Mouse (Mus musculus) embryonic fibroblast, embryonic 13.5 days (primary cell): Measurements from ENCODE around the gene AI413582. TPM values are rescaled to one million over a fixed set of nuclear protein-coding genes. Genes with fewer than 3 reads are reported as not detected.

Experiments used
- H3K27ac ChIP-seq: 2 replicates; pipeline ENCODE4 v1.5.1; 2012; ENCODE audit warnings: low read length, control low read depth, inconsistent platforms; ENCODE audit not compliant: insufficient read depth
- H3K4me1 ChIP-seq: 2 replicates; pipeline ENCODE4 v1.6.1; 2011; ENCODE audit warnings: low read length; ENCODE audit not compliant: control insufficient read depth, insufficient read depth
- H3K4me3 ChIP-seq: 2 replicates; pipeline ENCODE4 v1.5.1; 2011; ENCODE audit warnings: mild to moderate bottlenecking, control low read depth, low read length; ENCODE audit not compliant: insufficient read depth
- CTCF ChIP-seq: IDR thresholded peaks from 2 replicates; pipeline ENCODE4 v1.5.1; 2011; ENCODE audit warnings: mild to moderate bottlenecking, control low read depth, low read length, moderate library complexity, borderline replicate concordance; ENCODE audit not compliant: insufficient read depth
- POLR2A ChIP-seq: IDR thresholded peaks from 2 replicates; pipeline ENCODE4 v1.6.1; 2011; ENCODE audit warnings: low read depth, mild to moderate bottlenecking, control low read depth, low read length, moderate library complexity
- polyA plus RNA-seq: library from polyadenylated mRNA; stranded (reverse); fragments of >200 nt; gene quantifications from 2 replicates; pipeline ENCODE4 v1.2.4, GENCODE M21; 2011; ENCODE audit warnings: low read depth; ENCODE audit not compliant: missing spikeins, insufficient read length

Gene AI413582
- polyA plus RNA-seq, 1 experiment, result 15.6 TPM

GRCm38 (mm10) chr17:27546574-27547085 is 18.9 kb downstream of the AI413582 start:
- H3K27ac ChIP-seq, result peak overlapping the region; percentile 29; the same call in 1 of the 2 replicates
- no peak for TF ChIP-seq POLR2A
- TF ChIP-seq CTCF, result no peak
- H3K4me3 ChIP-seq, result no peak overlapping the region
- peaks cover 15% of the 10 kb centered on the region; the same call in 1 of the 2 replicates for H3K4me1 ChIP-seq

DNA sequence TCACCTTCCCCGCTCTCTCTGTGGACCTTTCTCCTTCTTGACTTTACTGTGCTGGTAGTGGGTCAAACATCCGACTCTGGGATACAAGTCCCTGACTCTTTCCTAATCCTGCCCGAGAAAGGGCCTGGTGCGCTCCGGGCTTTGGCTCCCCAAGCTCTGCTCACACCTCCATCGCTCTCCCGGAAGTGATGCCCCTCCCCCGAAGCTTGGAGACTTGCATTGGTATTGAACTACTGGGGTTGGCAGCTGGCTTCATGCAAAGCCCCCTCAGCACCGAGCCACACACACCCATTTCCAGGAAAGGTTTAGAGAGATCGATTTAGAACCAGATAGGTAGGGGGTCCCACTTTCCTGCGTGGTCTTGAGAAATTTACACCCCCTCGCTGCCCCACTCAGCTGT is 19.6 kb downstream of the AI413582 start:
- Histone ChIP-seq H3K4me3 (no peak overlapping the region), H3K27ac (no peak overlapping the region), H3K4me1 (peaks cover 15% of the 10 kb centered on the region; the same call in 1 of the 2 replicates)
- TF ChIP-seq POLR2A (no peak), CTCF (no peak)

DNA sequence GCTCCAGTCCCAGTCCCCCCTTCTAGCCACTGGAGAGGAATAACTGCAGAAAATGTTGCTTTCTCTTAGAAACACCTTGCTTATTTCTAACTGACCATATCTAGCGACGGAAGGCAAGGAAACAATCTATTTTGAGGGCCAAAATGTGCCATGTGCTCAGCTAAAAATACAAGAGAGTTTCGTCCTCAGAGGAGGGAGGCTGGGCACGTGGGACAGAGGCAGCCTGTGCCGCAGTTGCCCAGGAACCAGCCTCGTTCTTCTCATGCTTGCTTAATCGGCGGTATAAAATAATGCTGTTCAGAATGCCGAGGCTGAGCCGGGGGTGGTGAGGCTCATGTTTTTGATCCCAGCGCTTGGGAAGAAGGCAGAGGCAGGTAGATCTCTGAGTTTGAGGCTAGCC is 21.0 kb downstream of the AI413582 start:
- peaks cover 15% of the 10 kb centered on the region; the same call in 1 of the 2 replicates for H3K4me1 ChIP-seq

DNA sequence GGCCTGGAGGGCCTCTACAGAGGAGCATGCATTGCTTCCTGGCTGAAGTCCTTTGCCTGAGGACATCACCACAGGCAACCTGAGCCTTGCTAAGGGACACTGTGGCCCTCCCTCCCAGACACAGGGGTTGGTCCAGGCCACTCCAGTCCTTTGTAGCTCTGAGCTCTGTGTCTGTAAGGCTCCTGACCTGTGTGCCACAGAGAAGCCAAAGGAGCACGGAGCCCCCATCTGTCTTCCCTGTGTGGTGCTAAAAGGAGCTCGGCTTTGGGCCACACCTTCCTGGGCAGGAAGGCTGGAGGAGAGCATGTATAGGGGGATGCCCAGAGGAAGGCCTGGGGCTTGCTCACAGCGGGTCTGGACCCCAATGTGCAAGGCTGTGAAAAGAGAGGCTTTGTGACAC is 23.6 kb downstream of the AI413582 start:
- peaks cover 8% of the 10 kb centered on the region; the same call in 1 of the 2 replicates for H3K4me1 ChIP-seq
- H3K4me3 ChIP-seq, result no peak overlapping the region
- no peak overlapping the region for H3K27ac ChIP-seq
- TF ChIP-seq CTCF, result no peak
- TF ChIP-seq POLR2A, result no peak

More for the DNA sequence above, 21.0 kb downstream of the AI413582 start:
- H3K27ac ChIP-seq, result no peak overlapping the region
- no peak for TF ChIP-seq CTCF
- no peak for TF ChIP-seq POLR2A
- no peak overlapping the region for H3K4me3 ChIP-seq

DNA sequence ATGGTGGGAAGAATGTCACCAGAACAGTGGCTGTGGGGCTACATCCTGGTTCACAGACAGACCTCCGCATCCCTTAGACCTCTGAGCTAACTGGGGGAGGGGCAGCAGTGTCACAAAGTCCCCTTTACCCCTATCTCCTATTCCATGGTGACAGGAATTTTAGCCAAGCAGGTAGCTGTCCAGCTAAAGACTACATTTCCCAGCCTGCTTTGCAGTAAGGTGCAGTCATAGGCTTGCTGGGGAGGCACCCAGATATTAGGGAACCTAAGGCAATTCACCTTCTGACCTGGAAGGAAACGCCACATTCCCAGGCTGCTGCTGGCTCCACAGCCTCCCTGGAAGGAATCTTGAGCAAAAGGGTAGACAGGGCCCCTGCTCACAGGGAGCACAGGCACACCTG is 24.3 kb downstream of the AI413582 start:
- H3K4me3 ChIP-seq, result no peak overlapping the region
- no peak overlapping the region for H3K27ac ChIP-seq
- H3K4me1 ChIP-seq, result 0 out of 2 replicates have a peak, but pooled peaks cover 1% of the 10 kb centered on the region
- TF ChIP-seq CTCF, result no peak
- TF ChIP-seq POLR2A, result no peak

GRCm38 (mm10) chr17:27534718-27535117 is 30.8 kb downstream of the AI413582 start:
- no peak overlapping the region for H3K27ac ChIP-seq
- H3K4me3 ChIP-seq, result no peak overlapping the region
- TF ChIP-seq CTCF (peak; percentile 100), POLR2A (no peak)
- H3K4me1 ChIP-seq, result no peaks in the 10 kb centered on the region

- H3K27ac ChIP-seq, result no peak overlapping the region
- TF ChIP-seq POLR2A (no peak), CTCF (no peak)
- H3K4me1 ChIP-seq, result no peaks in the 10 kb centered on the region
Measured at GRCm38 (mm10) chr17:27533354-27533753, 32.2 kb downstream of the AI413582 start.

GRCm38 (mm10) chr17:27532095-27532494 is 33.5 kb downstream of the AI413582 start:
- no peak overlapping the region for H3K27ac ChIP-seq
- no peak overlapping the region for H3K4me3 ChIP-seq
- TF ChIP-seq CTCF (no peak), POLR2A (no peak)
- no peaks in the 10 kb centered on the region for H3K4me1 ChIP-seq

More at GRCm38 (mm10) chr17:27533354-27533753, 32.2 kb downstream of the AI413582 start:
- no peak overlapping the region for H3K4me3 ChIP-seq

DNA sequence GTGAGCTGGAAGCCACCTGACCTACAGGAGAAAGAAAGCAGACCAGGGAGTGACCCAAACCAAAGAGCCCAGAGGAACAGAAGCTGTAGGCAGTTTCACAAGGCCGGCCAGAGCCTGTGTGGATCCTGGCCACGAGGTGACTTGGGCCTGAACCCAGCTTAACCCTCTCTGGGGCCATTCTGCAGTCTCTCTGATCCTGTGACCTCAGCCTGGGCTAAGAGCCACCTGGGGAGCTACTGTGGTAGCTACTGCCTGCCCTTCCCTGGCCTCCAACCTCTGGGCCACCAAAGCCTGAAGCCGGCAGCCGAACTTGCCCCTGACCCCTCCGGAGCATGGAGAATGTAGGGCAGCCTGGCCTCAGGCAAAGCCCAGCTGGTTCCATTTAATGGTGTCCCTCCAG is 36.8 kb downstream of the AI413582 start:
- no peak for TF ChIP-seq CTCF
- TF ChIP-seq POLR2A, result no peak
- Histone ChIP-seq H3K27ac (no peak overlapping the region), H3K4me3 (no peak overlapping the region), H3K4me1 (no peaks in the 10 kb centered on the region)

GRCm38 (mm10) chr17:27528030-27528429 is 37.5 kb downstream of the AI413582 start:
- Histone ChIP-seq H3K4me3 (no peak overlapping the region), H3K4me1 (no peaks in the 10 kb centered on the region), H3K27ac (no peak overlapping the region)
- TF ChIP-seq CTCF (no peak), POLR2A (no peak)

DNA sequence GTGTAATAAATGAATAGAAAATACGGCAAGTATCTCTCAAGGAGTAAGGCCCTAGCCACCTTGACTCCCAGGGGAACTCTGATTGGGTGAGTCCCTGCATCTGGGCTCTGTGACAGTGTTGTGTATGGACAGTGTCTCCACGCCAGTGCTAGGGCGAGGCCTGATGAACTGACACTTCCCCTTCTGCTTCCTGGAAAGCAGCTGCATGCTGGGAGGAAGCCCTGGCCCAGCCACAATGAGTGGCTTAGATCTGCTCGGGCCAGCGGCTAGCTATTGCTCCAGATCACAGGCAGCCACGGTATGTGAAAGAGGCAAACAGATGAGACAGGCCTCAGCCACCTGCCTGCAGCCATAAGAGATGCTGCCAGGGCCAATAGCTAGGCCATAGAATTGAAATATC is 38.4 kb downstream of the AI413582 start:
- Histone ChIP-seq H3K4me3 (no peak overlapping the region), H3K27ac (no peak overlapping the region), H3K4me1 (no peaks in the 10 kb centered on the region)
- TF ChIP-seq CTCF, result no peak
- no peak for TF ChIP-seq POLR2A
